Mouse (Mus musculus): ENCODE results near the gene Pi4k2a. TPM values are rescaled to one million over a fixed set of nuclear protein-coding genes. Genes with fewer than 3 reads are reported as not detected.
A peak's percentile ranks its signal among the peaks of the same experiment; 100 is the strongest.
"Not testable (repeated sequence)": the region's sequence is repeated elsewhere in the genome, so short reads cannot be mapped to it uniquely, and the experiment has no call there.

Gene Pi4k2a
- polyA plus RNA-seq, 1 experiment from 2014 or later, result 33.0 TPM

DNA sequence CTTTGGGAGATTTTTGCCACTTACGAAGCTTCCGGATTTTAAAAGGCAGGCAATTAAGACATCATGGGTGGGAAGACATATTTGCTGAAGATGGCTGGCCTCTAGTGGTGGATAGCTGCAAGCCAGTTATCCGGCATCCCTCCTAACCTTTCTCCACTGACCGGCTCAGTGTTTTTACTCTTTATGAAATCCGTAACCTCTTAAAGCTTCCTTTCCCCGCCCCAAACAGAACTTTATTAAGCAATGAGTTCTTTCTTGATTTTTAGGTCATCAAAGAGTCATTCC, 21.1 kb upstream of the Pi4k2a start:
- DNase-seq (ENCODE audit: low spot score), result no peak
- 69% methylated on average over 6 of the region's 6 CpGs for WGBS

DNA sequence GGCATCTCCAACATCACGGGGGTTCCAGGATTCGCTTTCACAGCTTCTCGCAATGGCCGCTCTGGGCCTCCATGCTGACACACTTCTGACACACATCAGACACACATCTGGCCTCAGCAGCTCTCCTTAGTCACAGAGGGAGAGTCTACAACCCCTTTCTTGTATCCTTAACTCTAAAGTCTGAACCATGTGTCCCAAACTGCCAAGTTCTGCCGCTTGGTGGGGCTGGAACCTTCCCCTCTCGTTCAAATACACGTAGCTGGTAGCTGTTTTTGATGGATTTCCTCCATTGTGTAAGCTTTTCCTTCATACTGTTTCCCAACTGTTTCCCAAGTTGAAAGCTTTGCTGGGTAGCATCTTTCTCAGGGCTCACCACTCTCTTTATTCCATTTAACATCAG, 19.0 kb upstream of the Pi4k2a start:
- no peak overlapping the region for H3K27ac ChIP-seq
- 82% methylated on average over 7 of the region's 7 CpGs for WGBS
- H3K4me1 ChIP-seq, result no peaks in the 10 kb centered on the region; the same call in none of the 2 replicates
- H3K36me3 ChIP-seq, result peaks cover 23% of the 10 kb centered on the region
- H3K27me3 ChIP-seq (ENCODE audit: low read depth, poor library complexity, severe bottlenecking), result no peaks in the 10 kb centered on the region
- DNase-seq (ENCODE audit: low spot score), result no peak
- H3K9me3 ChIP-seq (replicated peaks), result no peaks in the 10 kb centered on the region
- H3K4me3 ChIP-seq, result no peak overlapping the region

More for the DNA sequence above, 21.1 kb upstream of the Pi4k2a start:
- no peaks in the 10 kb centered on the region for H3K9me3 ChIP-seq (replicated peaks)
- H3K27ac ChIP-seq, result no peak overlapping the region
- peaks cover 4% of the 10 kb centered on the region for H3K36me3 ChIP-seq
- no peaks in the 10 kb centered on the region for H3K27me3 ChIP-seq (ENCODE audit: low read depth, poor library complexity, severe bottlenecking)
- no peaks in the 10 kb centered on the region; the same call in none of the 2 replicates for H3K4me1 ChIP-seq
- no peak overlapping the region for H3K4me3 ChIP-seq

DNA sequence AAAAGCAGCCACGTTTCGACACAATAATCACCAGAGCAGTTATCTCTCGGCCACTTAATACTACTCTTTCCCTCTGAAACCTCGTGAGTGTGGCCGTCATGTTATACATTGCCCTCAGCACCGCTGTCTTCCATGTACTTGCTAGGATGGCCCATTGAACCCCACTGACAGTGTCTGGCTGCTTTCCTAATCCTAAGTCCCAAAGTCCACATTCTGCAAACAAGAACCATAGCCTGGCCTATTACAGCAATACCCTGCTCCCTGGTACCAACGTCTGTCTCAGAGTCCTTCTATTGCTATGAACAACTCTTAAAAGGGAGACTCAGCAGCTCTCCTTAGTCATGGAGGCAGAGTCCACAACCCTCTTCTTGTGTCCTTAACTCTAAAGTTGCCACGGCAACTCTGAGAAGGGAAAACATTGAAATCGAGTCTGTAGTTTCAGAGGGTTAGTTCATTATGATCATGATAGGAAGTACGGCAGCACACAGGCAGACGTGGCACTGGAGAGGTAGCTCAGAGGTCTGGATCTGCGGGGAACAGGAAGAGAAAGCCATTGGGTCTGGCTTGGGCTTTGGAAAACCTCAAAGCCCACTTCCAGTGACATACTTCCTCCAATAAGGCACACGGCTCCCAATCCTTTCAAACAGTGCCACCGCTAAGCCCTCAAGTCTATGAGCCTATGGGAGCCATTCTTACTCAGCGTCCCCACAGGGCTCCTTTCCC, 18.2 kb upstream of the Pi4k2a start:
- 87% methylated on average over 15 of the region's 15 CpGs for WGBS
- H3K9me3 ChIP-seq (replicated peaks), result no peaks in the 10 kb centered on the region
- DNase-seq (ENCODE audit: low spot score), result no peak
- no peaks in the 10 kb centered on the region; the same call in none of the 2 replicates for H3K4me1 ChIP-seq
- H3K4me3 ChIP-seq, result no peak overlapping the region
- no peak overlapping the region for H3K27ac ChIP-seq
- peaks cover 30% of the 10 kb centered on the region for H3K36me3 ChIP-seq
- H3K27me3 ChIP-seq (ENCODE audit: low read depth, poor library complexity, severe bottlenecking), result no peaks in the 10 kb centered on the region

DNA sequence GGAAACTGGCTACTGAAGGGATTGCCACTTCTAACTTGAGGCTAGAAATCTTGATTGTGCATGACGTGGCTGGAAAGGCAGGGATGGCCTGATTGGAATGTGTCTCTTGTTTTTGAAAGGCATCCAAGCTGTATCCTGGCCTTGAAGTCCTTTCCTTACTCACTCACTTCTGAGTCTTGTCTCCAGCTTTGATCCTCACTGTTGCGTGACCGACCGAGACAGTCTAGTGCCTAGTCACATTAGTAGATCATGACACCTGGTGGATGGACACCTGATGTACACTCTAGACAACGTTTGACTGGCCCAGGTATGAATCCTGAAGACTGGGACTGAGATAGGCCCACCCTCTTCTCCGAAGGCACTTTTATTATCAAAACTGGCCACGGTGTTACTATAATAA, 17.5 kb upstream of the Pi4k2a start:
- H3K4me3 ChIP-seq, result no peak overlapping the region
- H3K36me3 ChIP-seq, result peaks cover 34% of the 10 kb centered on the region
- no peak overlapping the region for H3K27ac ChIP-seq
- no peaks in the 10 kb centered on the region; the same call in none of the 2 replicates for H3K4me1 ChIP-seq
- H3K9me3 ChIP-seq (replicated peaks), result no peaks in the 10 kb centered on the region
- no peak for DNase-seq (ENCODE audit: low spot score)
- 85% methylated on average over 7 of the region's 7 CpGs for WGBS
- H3K27me3 ChIP-seq (ENCODE audit: low read depth, poor library complexity, severe bottlenecking), result no peaks in the 10 kb centered on the region

DNA sequence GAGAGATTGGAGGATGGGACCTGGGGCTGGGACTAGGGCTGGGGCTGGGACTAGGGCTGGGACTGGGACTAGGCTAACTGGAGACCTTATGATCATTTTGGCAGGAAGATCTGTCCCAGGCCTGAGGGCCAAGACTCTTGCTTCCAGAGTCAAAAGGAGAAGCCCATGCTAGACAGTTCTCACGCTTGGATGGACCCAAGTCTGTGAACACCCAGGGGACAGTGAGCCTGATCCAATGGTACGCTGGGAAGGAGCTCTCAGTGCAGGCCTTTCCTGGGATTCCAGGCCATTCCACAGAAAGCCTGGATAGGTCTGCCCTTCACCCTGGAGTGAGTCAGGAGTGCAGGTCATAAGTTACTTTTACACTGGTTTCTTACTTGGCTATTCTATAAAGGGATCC, 15.2 kb upstream of the Pi4k2a start:
- Histone ChIP-seq H3K4me1 (no peaks in the 10 kb centered on the region; the same call in 1 of the 2 replicates), H3K27me3 (ENCODE audit: low read depth, poor library complexity, severe bottlenecking) (no peaks in the 10 kb centered on the region), H3K27ac (no peak overlapping the region), H3K9me3 (replicated peaks) (no peaks in the 10 kb centered on the region), H3K4me3 (no peak overlapping the region), H3K36me3 (peaks cover 41% of the 10 kb centered on the region)
- 82% methylated on average over 2 of the region's 2 CpGs for WGBS
- no peak for DNase-seq (ENCODE audit: low spot score)

DNA sequence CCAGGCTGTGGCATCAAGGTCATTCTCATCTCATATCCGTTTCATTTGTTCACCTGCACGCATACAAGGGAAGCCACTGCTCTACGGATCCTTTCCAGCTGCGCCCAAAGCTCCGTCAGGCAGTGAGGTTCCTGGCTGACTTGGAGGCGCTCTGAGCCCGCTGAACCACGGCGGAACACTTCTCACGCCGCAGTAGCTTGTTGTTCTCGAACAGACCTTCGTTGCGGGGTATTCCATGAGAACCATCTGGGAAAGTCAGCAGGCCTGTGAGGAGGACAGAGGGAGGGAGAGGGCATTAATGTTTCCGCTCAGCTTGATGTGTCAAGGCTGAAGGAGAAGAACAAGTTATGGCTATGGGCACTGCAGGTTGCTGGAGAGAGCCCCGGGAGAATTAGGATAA, 14.3 kb upstream of the Pi4k2a start:
- H3K36me3 ChIP-seq, result peaks cover 39% of the 10 kb centered on the region
- H3K27me3 ChIP-seq (ENCODE audit: low read depth, poor library complexity, severe bottlenecking), result no peaks in the 10 kb centered on the region
- no peaks in the 10 kb centered on the region; the same call in 1 of the 2 replicates for H3K4me1 ChIP-seq
- no peaks in the 10 kb centered on the region for H3K9me3 ChIP-seq (replicated peaks)
- no peak overlapping the region for H3K27ac ChIP-seq
- 92% methylated on average over 16 of the region's 16 CpGs for WGBS
- H3K4me3 ChIP-seq, result no peak overlapping the region
- DNase-seq (ENCODE audit: low spot score), result no peak

DNA sequence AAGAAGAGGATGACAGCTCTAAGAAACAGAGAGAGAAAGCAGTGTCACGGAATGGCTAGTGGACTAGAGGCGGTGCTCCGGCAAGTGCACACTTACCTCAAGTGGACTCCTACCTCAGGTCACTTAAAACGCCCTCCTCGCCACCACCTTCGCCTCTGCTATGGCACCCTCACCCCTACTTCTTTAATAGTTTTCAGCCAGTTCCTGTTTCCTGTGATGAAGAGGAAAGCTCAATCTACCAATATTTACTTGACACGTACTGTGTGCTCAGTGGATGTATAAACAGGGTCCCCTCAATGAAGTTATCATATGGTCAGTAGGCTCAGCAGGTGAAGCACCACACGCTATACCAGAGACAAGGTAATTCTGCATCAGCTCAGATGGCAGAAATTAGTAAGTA, 11.7 kb upstream of the Pi4k2a start:
- H3K4me3 ChIP-seq, result no peak overlapping the region
- no peak for DNase-seq (ENCODE audit: low spot score)
- WGBS, result 98% methylated on average over 8 of the region's 8 CpGs
- peaks cover 39% of the 10 kb centered on the region for H3K36me3 ChIP-seq
- H3K27ac ChIP-seq, result no peak overlapping the region
- H3K4me1 ChIP-seq, result no peaks in the 10 kb centered on the region; the same call in 1 of the 2 replicates
- H3K27me3 ChIP-seq (ENCODE audit: low read depth, poor library complexity, severe bottlenecking), result no peaks in the 10 kb centered on the region
- H3K9me3 ChIP-seq (replicated peaks), result no peaks in the 10 kb centered on the region

DNA sequence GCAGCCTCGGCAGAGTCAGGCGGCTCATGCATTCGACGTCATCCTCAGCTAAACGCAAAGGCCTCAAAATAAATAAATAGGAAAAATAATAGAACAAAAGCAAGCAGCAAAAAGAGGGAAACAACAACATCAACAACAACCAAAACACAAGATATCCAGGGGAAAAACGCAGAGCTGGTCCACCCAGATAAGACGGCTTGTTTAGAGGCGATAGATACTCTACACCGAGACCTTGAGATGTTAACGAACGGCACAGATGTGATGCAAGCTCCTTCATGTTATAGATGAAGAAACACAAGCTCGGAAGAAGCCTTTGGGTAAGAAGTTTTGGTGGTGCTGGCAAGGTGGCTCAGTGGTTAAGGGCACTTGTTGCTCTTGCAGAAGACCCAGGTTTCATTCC, 11.3 kb upstream of the Pi4k2a start:
- DNase-seq (ENCODE audit: low spot score), result no peak
- no peaks in the 10 kb centered on the region; the same call in 1 of the 2 replicates for H3K4me1 ChIP-seq
- H3K36me3 ChIP-seq, result peaks cover 38% of the 10 kb centered on the region
- no peaks in the 10 kb centered on the region for H3K9me3 ChIP-seq (replicated peaks)
- 97% methylated on average over 12 of the region's 12 CpGs for WGBS
- no peaks in the 10 kb centered on the region for H3K27me3 ChIP-seq (ENCODE audit: low read depth, poor library complexity, severe bottlenecking)
- H3K27ac ChIP-seq, result no peak overlapping the region
- H3K4me3 ChIP-seq, result no peak overlapping the region

DNA sequence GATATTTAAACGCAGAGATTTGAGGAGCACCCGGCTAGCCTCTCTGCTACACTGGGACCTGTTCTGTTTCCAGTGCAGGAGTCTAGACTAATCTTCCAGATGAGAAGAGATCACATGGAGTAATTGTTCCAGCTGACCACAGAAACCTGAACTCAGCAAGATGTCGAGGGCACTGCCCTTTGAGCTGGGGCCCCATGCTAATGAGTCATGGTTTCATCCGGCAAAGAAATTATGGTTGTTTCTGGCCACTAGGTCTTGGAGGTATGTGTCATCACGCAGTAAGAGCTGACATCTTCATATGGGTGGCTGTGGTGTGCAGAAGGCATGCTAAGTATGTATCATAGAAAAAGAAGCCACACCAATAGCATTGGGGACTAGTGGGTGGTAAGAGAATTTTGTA, 10.3 kb upstream of the Pi4k2a start:
- no peak overlapping the region for H3K4me3 ChIP-seq
- no peaks in the 10 kb centered on the region for H3K4me1 ChIP-seq
- DNase-seq (ENCODE audit: low spot score), result no peak
- H3K27ac ChIP-seq, result no peak overlapping the region
- H3K27me3 ChIP-seq (ENCODE audit: low read depth, poor library complexity, severe bottlenecking), result no peaks in the 10 kb centered on the region
- H3K36me3 ChIP-seq, result peaks cover 31% of the 10 kb centered on the region
- H3K9me3 ChIP-seq (replicated peaks), result no peaks in the 10 kb centered on the region
- WGBS, result 84% methylated on average over 5 of the region's 5 CpGs

DNA sequence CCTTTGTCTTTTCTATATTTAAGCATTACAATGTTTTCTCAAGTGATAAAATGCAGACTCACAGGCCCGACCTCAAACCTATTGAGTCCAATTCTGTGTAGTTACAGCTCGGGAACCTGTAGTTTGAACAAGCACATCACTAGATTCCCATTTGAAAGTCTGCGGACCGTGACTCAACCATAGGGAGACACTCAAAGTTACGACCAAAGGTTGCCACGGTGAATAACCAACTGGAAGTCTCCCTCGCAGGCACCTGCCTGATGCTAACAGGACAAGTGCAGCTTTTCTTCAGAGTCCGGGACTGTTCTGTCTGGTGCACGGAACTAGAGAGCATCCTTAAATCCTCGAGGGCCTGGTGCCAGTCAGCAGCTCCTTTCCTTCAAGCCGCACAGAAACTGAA, 9.8 kb upstream of the Pi4k2a start:
- Histone ChIP-seq H3K9me3 (replicated peaks) (no peaks in the 10 kb centered on the region), H3K36me3 (peaks cover 25% of the 10 kb centered on the region), H3K27me3 (ENCODE audit: low read depth, poor library complexity, severe bottlenecking) (no peaks in the 10 kb centered on the region), H3K4me1 (peaks cover under 1% of the 10 kb centered on the region), H3K4me3 (no peak overlapping the region), H3K27ac (no peak overlapping the region)
- WGBS, result 88% methylated on average over 11 of the region's 11 CpGs
- DNase-seq (ENCODE audit: low spot score), result no peak

DNA sequence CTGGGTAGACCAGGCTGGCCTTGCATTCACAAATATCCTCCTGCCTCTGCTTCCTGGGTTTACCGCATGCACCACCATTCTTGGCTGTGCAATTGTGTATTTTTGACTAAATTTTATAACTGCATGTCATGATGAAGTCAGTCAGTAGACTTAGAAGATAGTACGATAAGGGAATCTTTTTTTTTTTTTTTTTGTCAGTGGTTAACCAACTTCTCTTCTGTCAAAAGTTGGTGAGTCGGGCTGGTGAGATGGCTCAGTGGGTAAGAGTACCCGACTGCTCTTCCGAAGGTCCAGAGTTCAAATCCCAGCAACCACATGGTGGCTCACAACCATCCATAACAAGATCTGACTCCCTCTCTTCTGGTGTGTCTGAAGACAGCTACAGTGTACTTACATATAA, 8.7 kb upstream of the Pi4k2a start:
- H3K27me3 ChIP-seq (ENCODE audit: low read depth, poor library complexity, severe bottlenecking); H3K4me3 ChIP-seq; H3K27ac ChIP-seq; DNase-seq (ENCODE audit: low spot score); H3K9me3 ChIP-seq (replicated peaks): not testable (repeated sequence)
- WGBS, result 93% methylated on average over 5 of the region's 5 CpGs
- H3K4me1 ChIP-seq, result peaks cover 10% of the 10 kb centered on the region
- peaks cover 14% of the 10 kb centered on the region for H3K36me3 ChIP-seq

DNA sequence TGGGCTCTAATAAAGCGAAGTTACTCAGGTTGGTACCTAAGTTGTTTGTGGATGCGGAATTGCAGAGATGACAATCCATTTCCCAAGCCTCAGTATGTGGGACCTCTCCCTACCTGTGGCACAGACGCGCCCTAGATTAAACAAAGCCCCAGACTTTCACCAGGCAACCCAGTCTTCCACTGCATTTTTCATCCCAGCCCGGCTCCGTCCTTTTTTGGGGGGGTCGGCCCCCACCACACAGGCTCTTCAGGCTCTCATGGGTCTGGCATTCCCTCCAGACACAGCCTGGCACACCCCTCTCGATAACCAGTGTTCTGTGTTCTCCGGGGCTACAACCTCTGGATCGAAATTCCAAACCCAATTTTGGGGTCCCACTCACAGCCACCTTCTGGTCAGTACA, 4.6 kb upstream of the Pi4k2a start:
- WGBS, result 9% methylated on average over 10 of the region's 10 CpGs
- Histone ChIP-seq H3K4me1 (peaks cover 20% of the 10 kb centered on the region), H3K27ac (peak overlapping the region; percentile 89), H3K27me3 (ENCODE audit: low read depth, poor library complexity, severe bottlenecking) (no peaks in the 10 kb centered on the region), H3K36me3 (no peaks in the 10 kb centered on the region), H3K4me3 (peak overlapping the region; percentile 75), H3K9me3 (replicated peaks) (no peaks in the 10 kb centered on the region)
- no peak for DNase-seq (ENCODE audit: low spot score)

DNA sequence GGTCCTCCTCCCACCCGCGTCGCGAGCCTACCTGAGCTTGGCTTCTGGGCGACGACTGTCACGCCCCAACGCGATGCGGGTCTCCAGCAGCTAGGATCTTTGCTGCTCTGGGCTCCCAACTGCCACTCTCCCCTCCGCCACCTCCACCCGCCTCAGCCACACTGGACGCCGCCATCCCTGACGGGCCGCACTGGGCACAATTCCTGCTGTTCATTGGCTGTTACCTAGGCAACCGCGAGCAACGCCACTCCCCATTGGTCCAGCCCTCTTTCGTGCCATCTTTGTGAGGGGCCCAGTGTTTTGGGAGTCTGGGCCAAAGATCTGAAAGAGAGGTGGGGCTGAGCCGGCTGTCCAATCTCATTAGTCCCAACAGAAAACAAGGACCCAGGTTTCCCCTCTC, 4.1 kb upstream of the Pi4k2a start, which contains the start of gene Morn4:
Gene Morn4, minus strand, starts transcription at position 192 of the 400 bp plus-strand sequence.
- Histone ChIP-seq H3K4me3 (peak within 1 kb of the TSS; percentile 75), H3K27ac (peak within 1 kb of the TSS; percentile 89), H3K4me1 (peaks cover 24% of the 10 kb centered on the region), H3K27me3 (ENCODE audit: low read depth, poor library complexity, severe bottlenecking) (no peaks in the 10 kb centered on the region), H3K36me3 (no peaks in the 10 kb centered on the region), H3K9me3 (replicated peaks) (no peaks in the 10 kb centered on the region)
- WGBS, result 0% methylated on average over 21 of the region's 21 CpGs
- DNase-seq (ENCODE audit: low spot score), result peak; percentile 96
